Mouse (Mus musculus): Measurements from ENCODE around the gene Ttc27.

GRCm38 (mm10) chr17:74707637-74708152, 9.8 kb upstream of the Ttc27 start:
- TF ChIP-seq CTCF (IDR thresholded peaks at IDR 0.05; ENCODE audit: low read depth, low read length), result no peak
- TF ChIP-seq POLR2A (IDR thresholded peaks at IDR 0.05; ENCODE audit: insufficient read depth, low read length), result no peak
- TF ChIP-seq EP300 (IDR thresholded peaks at IDR 0.05; ENCODE audit: insufficient read depth, low read depth, low read length), result no peak
